Mouse (Mus musculus) cortical plate, adult 2 months (tissue): ENCODE data around the gene Irf2bpl. TPM values are rescaled to one million over a fixed set of nuclear protein-coding genes. Genes with fewer than 3 reads are reported as not detected.

Source experiments
- H3K27ac ChIP-seq: fragments of 200-500 bp; 2 replicates; pipeline ENCODE4 v1.5.1; 2012; ENCODE audit warnings: low read length, control low read depth, inconsistent platforms; ENCODE audit not compliant: insufficient read depth
- H3K4me1 ChIP-seq: fragments of 200-500 bp; 2 replicates; pipeline ENCODE4 v1.6.1; 2011; ENCODE audit warnings: low read length; ENCODE audit not compliant: control insufficient read depth, insufficient read depth
- H3K4me3 ChIP-seq: fragments of 200-500 bp; 2 replicates; pipeline ENCODE4 v1.5.1; 2011; ENCODE audit warnings: mild to moderate bottlenecking, low read length, control low read depth; ENCODE audit not compliant: insufficient read depth
- CTCF ChIP-seq: fragments of 200-500 bp; IDR thresholded peaks from 2 replicates; pipeline ENCODE4 v1.5.1; 2011; ENCODE audit warnings: mild to moderate bottlenecking, control low read depth, low read length; ENCODE audit not compliant: insufficient read depth; ENCODE audit errors: extremely low read depth
- POLR2A ChIP-seq: fragments of 200-500 bp; IDR thresholded peaks from 2 replicates; pipeline ENCODE4 v1.6.1; 2011; ENCODE audit warnings: mild to moderate bottlenecking, low read length, control low read depth; ENCODE audit not compliant: insufficient read depth; ENCODE audit errors: extremely low read depth
- polyA plus RNA-seq: library from polyadenylated mRNA; depleted of rRNA; stranded (reverse); fragments of >200 nt; gene quantifications from 2 replicates; pipeline ENCODE4 v1.2.3, GENCODE M21; 2012

Irf2bpl gene
- polyA plus RNA-seq, 1 experiment: 37.1 TPM

DNA sequence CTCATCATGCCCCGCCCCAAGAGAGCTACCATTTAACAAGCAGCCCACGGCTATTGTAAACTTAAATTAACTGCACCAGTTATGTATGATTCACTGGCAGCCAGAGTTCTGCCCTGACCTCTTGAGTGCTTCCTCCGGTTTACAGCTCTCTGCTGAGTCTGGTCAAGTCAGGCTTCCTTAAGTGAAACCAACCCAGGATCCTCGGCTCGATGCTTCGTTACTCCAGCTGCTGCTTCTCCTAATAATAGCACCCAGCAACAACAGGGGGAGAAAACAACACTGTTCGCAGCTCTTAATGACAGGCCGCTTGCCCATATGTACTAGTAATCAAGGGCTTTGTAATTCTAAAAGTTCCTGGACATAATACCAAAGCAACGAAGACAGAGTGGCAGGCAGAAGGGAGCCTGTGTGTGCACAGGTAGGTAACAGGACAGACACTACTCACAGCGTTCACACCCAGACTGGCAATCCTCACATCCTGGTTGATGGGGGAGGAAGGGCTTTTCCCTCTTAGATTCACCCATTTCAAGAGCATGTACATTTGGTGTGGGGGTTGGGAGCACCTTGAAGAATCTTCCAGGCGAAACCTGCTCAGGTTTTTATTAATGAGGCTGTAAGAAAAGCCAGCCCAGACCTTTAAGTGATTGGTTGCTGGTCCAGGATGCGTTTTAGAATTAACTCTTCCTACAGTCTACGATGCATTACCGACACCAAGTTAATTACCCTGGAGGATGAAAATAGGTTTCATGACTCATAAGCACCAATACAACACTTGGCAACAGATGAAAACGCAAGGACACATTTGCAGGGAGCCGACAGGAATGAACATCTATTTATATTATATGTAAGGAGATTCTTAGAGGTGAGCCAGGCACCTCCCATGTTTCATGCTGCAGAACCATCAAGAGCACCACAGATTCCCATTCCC, 5.9 kb downstream of the Irf2bpl start:
- no peak overlapping the region for H3K4me3 ChIP-seq
- H3K4me1 ChIP-seq: peaks cover 8% of the 10 kb centered on the region; the same call in 1 of the 2 replicates
- peak overlapping the region; percentile 42; the same call in 1 of the 2 replicates for H3K27ac ChIP-seq
- TF ChIP-seq POLR2A (no peak), CTCF (no peak)

DNA sequence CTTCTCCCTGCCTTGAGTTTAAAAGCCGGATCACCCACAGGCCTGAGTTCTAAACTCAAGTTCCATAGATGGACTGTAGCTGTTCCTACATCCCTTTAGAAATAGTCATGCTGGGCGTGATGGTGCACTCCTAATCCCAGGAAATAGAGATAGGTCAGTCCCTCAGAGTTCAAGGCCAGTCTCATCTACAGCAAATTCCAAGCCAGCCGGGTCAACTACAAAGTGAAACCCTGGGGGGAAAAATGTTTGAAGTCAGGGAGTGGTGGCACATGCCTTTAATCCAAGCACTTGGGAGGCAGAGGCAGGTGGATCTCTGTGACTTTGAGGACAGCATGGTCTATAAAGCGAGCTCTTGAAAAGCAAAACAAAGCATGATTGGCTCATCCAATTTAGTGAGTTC, 7.6 kb downstream of the Irf2bpl start:
- Histone ChIP-seq H3K27ac (no peak overlapping the region), H3K4me3 (no peak overlapping the region), H3K4me1 (peaks cover 8% of the 10 kb centered on the region; the same call in 1 of the 2 replicates)
- no peak for TF ChIP-seq CTCF

DNA sequence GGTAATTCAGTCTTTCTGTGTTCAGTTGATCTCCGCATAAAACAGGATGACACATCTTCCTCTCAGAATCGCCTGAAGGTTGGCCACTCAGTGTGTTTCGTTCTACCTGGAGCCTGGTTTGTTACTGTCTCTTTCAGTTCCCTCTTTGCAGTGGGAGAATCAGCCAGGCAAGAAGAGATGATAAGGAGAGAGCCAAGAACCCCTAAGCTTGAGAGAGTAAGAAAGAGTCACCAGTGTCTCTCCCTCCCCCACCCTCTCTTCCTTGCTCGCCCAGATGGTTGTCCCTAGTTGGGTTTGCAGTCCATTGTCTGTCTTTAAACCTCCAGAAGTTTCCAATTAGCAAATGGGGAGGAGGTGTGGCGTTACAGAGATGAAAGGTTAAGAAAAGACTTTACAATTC, 8.5 kb downstream of the Irf2bpl start:
- Histone ChIP-seq H3K4me1 (peaks cover 8% of the 10 kb centered on the region; the same call in 1 of the 2 replicates), H3K27ac (no peak overlapping the region), H3K4me3 (no peak overlapping the region)
- TF ChIP-seq CTCF: no peak
- no peak for TF ChIP-seq POLR2A

DNA sequence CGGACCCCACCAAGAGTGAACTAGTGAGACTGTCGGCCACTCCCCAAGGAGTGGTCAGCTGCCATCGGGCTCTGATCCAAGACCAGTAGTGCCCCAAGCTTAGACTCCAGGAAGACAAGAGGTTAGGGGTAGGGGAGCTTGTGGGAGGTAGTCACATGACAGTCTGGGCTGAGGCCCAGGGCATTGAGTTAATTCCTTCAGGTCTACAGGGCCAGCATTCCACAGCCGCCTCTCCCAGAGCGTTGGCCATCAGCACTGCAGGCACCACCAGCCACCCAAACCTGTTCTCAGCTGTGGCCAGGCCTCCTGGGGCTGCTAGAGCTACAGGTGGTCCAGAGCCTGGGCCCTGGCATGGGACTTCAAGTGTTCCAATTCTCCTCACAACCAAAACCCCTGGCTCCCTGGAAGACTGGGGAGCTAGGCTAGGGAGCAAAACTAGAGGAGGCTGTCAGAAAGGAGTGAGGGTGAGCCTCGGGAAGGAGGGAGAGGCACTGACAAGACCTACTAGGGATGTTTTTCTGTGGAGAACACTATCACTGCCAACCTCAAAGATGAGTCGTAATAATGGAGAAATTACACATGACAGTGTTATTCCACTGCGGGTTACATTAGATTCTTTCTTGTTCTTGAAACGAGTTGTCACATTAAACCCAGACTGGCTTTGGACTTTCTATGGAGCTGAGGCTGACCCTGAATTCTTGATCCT, 12.1 kb downstream of the Irf2bpl start:
- Histone ChIP-seq H3K4me3 (no peak overlapping the region), H3K4me1 (no peaks in the 10 kb centered on the region), H3K27ac (no peak overlapping the region)
- no peak for TF ChIP-seq CTCF
- no peak for TF ChIP-seq POLR2A

DNA sequence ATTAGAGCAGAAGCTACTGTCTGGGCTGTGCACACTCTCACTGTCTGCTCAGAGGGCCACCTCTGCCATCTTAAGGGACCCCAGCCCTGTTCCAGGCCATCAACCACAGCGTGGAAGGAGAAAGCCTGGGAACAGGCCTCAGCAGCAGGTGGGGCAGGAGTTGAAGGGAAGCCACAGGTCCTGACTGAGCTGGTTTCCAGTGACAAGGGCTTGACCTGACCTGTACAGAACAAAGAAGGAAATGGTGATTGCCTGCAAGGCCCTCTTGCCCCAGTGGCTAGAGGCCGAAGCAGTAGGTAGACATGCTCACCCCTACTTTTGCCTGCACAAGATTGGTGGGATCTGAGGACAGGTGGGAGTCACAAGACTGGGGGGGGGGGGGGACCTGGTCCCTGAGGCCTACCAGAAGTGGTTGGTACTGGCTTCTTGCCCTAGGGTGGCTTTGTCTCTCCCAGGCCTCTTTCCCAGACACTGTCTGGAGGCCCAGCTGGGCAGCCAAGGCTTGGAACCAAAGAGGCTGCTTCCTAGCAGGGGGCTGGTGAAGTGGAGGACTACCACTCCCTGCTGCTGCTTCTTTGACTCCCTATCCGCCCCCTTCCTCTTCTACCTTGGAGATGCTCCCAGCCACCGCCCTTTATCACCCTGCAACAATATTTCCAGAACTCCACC, 12.8 kb downstream of the Irf2bpl start:
- Histone ChIP-seq H3K27ac (no peak overlapping the region), H3K4me1 (0 out of 2 replicates have a peak, but pooled peaks cover 2% of the 10 kb centered on the region), H3K4me3 (no peak overlapping the region)
- TF ChIP-seq CTCF: no peak
- no peak for TF ChIP-seq POLR2A

DNA sequence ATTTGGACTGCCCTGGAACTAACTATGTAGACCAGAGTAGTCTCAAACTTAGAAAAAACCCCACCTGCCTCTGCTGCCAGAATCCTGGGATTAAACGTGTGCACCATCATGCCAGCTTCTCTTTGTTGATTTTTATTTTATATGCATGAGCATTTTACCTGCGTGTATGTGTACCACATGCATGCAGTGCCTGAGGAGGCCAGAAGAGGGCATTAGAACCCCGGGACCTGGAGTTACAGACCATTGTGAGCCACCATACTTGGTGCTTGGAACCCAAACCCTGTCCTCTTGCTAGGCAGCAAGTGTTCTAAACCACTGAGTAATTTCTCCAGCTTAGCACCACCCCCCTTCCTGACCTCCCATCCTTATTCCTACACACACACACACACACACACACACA, 13.6 kb downstream of the Irf2bpl start:
- no peak overlapping the region for H3K27ac ChIP-seq
- no peak overlapping the region for H3K4me3 ChIP-seq
- no peak for TF ChIP-seq POLR2A
- no peak for TF ChIP-seq CTCF
- H3K4me1 ChIP-seq: 0 out of 2 replicates have a peak, but pooled peaks cover 2% of the 10 kb centered on the region

DNA sequence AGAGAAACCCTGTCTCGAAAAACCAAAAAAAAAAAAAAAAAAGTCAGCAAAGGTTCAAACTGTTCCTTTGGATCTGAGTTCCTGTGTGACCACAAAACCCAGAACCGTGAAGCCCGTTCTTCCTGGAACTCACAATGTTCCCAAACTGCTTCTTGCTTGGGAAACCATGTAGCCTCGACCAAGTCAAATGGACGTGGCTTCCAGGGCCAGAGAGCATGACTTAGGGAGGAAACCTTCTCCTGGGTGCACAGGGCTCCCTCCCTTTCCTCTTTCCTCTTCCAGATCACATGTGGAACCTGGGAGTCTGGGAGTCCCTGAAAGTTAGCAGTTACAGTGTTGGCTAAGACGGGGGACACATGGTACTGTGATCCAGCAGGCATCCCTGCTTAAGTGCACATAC, 14.8 kb downstream of the Irf2bpl start:
- Histone ChIP-seq H3K4me3 (no peak overlapping the region), H3K27ac (no peak overlapping the region), H3K4me1 (0 out of 2 replicates have a peak, but pooled peaks cover 2% of the 10 kb centered on the region)
- TF ChIP-seq POLR2A: no peak
- no peak for TF ChIP-seq CTCF

DNA sequence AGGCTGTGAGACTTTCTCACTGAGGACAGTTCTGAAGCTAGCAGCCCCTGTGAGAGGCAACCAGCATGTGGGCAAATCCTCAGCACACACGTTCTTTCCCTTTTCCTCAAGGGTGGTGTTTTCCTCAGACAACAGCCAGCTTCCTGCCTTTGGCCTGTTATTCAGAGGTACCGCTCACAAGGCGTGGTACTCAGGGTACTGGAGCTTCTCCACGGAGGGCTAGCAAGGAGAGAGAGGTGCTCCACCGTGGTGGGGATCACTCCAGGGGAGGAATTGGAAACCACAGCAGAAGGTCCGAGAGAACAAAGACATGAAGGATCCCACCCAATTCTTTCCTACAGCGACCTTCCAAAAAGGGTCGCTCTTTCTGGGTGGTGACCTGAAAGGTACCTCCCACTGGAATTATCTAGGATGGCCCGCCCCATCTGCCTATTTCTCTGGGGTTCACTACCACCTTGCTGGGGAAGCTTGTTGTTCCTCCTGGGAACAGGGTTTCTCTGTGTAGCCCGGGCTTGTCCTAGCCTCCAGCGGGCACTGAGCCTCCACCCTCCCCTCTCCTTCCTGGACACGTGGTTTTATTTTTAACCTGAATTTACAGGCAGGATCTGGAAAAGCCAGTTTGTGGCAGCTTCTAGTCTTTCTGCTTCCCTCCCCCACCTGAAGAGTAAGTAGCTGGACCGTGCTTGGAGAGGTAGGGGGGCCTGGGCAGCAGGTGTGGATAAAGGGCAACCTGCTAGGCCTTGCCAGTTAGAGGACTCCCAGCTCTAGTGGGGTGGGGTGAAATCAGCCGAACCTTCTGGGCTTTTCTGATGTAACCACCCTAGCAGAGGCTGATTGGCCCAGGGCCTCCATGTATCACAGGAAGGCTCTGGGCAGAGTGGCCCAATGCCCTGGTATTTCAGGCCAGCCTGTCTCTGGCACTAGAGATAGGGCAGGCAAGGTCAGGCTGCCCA, 17.1 kb downstream of the Irf2bpl start:
- Histone ChIP-seq H3K27ac (peak overlapping the region; percentile 54), H3K4me1 (0 out of 2 replicates have a peak, but pooled peaks cover 2% of the 10 kb centered on the region), H3K4me3 (no peak overlapping the region)
- TF ChIP-seq POLR2A (no peak), CTCF (no peak)
